ENCODE assay signal across 7 mouse cellular contexts in the genomic region with DNA sequence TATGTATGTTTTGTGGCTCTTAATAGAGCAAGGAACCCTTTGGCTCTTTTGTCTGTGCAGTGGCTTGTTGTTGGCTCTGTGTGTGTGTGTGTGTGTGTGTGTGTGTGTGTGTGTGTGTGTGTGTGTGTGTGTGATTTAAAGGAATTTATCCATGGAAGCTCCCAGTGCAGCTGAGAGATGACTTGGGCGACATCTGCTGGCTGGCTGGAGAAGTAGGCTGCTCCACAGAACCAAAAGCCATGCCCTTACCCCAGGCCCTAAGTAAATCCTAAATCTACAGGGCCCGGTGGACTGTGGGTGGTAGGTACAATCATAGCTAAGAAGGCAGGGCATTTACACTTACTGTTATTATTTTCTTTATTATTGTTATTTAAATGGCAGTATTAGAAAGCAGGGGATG.
DNase-seq lines count a peak whose midpoint lies in the region; ATAC-seq and TF ChIP-seq lines count a peak whose summit lies in the region.

No protein-coding gene starts in this region.

- H3K9ac ChIP-seq in forebrain, embryonic 13.5 days: 0 out of 2 replicates have a peak overlapping the region, but pooled peaks have one; percentile 16

- peaks cover 44% of the 10 kb centered on the region for H3K4me1 ChIP-seq in forebrain, embryonic 13.5 days

- peak; percentile 89 for TF ChIP-seq CTCF in brain, embryonic 14.5 days (IDR thresholded peaks at IDR 0.05; ENCODE audit: borderline replicate concordance, extremely low read depth, insufficient read depth, insufficient read length)

- H3K4me3 ChIP-seq in forebrain, embryonic 13.5 days: no peak overlapping the region

- ATAC-seq in forebrain, embryonic 13.5 days: 0 out of 2 replicates have a peak, but pooled peaks have one; percentile 52

- H3K36me3 ChIP-seq in forebrain, embryonic 13.5 days (ENCODE audit: poor library complexity, severe bottlenecking): no peaks in the 10 kb centered on the region

- no peak overlapping the region for H3K4me2 ChIP-seq in forebrain, embryonic 13.5 days

- no peaks in the 10 kb centered on the region for H3K27me3 ChIP-seq in forebrain, embryonic 13.5 days

- H3K9me3 ChIP-seq in forebrain, embryonic 13.5 days (replicated peaks): no peaks in the 10 kb centered on the region

- no peak overlapping the region for H3K27ac ChIP-seq in forebrain, embryonic 13.5 days

- TF ChIP-seq POLR2A in brain, embryonic 14.5 days (IDR thresholded peaks at IDR 0.05; ENCODE audit: borderline replicate concordance, extremely low read depth, insufficient read depth, insufficient read length, poor library complexity, severe bottlenecking): no peak

- WGBS in forebrain, embryonic 13.5 days: 2% methylated on average over 2 of the region's 2 CpGs

- peak; percentile 34 to 35 for DNase-seq in urinary bladder, adult 18-20 months (ENCODE audit: low spot score in 2 of 2)
- no peak for DNase-seq in urinary bladder, postnatal 10 days (ENCODE audit: low spot score)
- DNase-seq in brain, embryonic 14.5 days (ENCODE audit: low read depth): peak; percentile 93
- peak; percentile 89 for DNase-seq in kidney, postnatal 10 days
- DNase-seq in lung, postnatal 25 days (ENCODE audit: low spot score): peak; percentile 71
- DNase-seq in right cerebral cortex, postnatal 10 days (ENCODE audit: low spot score in 2 of 2): peak; percentile 81 to 88
